Mouse (Mus musculus) embryo, embryonic 11 days (tissue): ENCODE data around the gene Gm8773.

Source experiments
- DNase-seq: peaks from one replicate; pipeline ENCODE4 v3.0.0-alpha.2; 2015

The Gm8773 gene

DNA sequence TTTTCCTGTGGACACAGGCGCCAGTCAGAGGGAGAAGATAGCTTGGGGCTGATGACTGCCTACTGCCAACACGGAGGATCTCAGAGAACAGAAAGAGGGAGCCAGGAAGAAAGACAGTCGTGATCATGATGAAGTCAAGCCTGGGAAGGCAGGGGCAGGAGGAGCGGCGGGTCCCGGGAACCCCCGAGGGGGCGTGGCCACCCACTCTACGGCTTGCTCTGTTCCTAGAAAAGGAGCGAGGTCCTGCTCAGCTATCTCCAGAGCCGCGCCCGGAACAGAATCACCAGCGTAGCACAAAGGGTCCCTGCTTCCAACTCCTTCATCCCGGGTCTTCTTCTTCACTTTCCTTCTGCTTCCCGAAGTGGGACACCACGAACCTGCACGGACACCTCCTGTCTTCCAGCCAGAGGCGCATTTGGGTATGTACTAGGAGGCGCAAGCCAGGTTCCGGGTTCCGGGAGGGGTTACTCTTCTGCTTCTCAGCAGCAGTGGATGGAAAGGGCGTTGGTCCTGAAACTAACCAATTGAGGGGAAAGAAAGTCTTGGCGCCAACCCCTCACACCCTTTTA lies at the start of gene Gm8773:
Gene Gm8773 (plus strand): TSS at position 51 of the 569 bp plus-strand sequence.
- peak; percentile 68 for DNase-seq

DNA sequence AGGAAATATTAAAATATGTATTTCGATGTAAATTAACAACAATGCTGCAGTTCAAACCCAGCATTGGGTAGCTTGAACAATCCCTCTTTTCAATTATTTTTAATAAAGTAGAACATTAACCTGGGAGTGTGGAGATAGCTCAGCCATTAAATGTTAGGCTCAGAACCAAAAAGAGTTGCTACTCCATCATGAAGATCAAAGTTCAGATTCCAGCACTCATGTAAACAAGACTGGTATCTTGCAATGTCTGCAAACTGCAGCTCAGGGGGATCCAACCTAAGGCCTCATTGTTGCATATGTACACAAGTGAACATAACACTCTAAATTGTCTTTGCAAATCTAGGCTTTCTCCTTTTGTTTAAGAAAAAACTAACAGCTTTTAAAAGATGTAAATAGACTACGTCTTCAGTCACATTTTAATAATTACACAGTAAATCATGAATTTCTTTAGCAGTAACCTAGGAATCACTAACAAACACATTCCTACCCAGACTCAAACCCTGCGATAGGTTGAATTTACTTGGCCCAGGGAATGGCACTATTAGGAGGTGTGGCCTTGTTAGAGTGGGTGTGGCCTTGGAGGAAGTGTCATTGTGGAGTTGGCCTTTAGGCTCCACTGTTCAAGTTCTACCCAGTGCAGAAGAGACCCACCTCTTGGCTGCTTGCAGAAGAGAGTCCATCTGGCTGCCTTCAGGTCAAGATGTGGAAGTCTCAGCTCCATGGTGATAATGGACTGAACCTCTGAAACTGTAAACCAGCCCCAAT lies 39.8 kb upstream of the Gm8773 start:
- DNase-seq = no peak

DNA sequence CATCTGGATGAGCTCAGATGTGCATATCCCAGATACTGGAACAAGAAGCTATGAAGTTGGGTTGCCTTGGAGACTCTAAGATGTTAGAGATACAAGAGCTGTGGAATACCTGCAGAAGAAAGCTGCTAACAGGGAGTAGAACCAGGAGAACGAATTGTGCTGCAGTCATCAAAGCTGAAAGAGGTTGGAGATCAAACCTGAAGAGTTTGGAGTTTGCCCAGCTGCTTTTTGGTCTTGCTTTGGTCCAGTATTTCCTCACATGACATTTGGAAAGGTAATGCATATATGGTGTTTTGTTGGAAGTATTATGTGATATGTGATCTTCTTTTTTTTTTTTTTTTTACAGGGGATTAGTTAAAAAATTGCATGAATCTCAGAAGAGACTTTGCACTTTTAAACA lies 37.5 kb upstream of the Gm8773 start:
- no peak for DNase-seq

DNA sequence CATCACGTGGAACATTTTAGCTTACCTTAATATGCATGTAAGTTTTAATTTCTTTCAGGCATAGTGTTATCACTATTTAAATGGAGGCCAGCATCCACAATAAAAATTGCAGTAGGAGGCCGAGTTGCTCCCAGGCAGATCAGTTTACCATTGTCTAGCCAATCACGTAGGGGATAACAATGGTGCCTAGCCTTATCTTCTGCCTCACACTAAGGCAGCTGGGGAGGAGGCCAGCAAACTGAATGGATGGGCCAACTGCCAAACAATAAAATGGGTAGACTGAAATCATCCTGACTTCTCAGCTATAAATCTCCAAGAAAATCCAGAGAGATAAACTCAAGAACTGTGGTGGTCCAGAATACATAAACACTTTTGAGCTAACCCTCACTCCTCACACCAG lies 33.8 kb upstream of the Gm8773 start:
- DNase-seq = no peak

DNA sequence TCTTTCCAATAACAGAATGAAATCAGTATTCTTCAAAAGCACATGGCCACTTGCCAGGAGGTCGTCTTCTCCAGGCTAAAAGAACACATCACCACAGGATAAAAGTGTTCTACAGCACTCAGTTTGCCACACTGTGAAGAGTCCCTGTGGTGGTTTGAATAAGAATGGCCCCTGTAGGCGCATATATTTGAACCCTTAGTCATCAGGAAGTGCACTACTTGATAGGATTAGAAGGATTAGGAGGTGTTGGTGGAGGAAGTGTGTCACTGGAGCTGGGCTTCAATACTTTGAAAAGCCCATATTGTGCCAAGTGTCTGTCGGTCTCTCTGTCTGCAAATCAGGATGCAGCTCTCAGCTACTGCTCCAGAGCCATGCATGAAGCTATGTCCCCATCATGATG lies 33.2 kb upstream of the Gm8773 start:
- DNase-seq = no peak

DNA sequence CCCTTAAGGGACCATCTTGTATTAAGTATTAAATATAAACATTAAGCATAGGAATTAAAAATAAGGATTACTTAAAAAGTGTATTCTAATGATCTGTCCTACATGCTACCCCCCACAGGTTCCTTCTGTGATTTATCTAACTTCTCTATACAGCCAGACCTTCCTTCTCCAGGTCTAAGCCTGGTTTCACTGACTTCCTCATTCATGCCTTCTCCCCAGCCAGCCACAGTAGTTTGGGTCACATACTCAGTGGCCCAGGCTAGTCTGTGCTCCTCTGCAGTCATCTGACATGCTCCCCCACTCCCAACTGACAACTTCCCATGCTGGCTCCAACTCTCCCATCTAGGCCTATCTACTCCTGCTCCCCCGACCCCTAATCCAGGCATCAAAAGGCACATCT lies 22.5 kb upstream of the Gm8773 start:
- DNase-seq = no peak

DNA sequence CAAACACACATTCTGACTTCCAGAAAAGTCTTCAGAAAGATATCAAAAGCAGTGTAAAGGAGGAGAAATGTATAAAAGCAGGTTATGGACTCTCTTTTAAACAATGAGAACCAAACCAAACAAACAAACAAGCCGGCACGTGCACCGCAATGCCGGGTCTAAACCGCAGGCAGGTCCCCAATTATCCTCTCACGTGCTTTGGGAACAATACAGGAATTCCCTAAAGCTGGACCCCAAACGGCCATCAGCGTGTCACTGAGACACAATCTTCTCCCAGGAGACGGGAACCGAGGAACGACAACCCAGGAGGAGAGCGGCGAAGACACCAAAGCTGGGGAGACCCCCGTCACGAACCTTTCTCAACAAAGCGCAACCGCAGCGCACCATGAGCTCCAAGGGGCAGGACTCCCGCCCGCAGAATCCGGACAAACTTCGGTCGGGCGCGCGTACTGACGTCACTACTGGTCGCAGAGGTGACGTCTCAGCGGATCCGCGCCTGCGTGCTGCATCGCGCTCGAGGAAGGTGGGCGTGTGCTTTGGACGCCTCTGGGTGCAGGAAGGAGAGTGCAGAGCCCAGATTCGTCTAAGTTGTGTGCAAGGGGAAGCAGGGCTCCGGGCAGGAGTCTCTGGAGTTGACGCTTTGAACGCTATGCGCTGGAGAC lies 14.4 kb upstream of the Gm8773 start, which contains the start of gene Gtpbp10:
Gene Gtpbp10 (minus strand): TSS at position 460 of the 662 bp plus-strand sequence.
- DNase-seq = peak; percentile 95

DNA sequence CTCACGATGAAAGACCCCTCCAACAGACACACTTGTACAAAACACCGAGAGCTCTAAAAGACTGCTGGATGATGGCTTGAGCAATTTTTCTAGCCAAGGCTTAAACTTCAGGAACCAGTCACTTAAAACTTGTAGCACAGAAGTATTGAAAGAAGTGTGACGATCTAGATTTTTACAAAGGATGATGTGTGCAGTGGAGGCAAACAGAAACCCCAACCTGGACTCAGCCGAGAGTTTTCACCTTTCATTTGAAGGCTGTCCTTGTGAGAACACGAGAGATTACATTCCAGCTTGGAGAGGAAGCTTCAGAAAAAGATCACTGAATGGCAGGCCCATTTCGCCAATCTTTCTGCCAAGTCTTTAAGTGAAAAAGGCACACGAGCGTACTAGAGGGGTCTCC lies 13.8 kb upstream of the Gm8773 start:
- DNase-seq = no peak

DNA sequence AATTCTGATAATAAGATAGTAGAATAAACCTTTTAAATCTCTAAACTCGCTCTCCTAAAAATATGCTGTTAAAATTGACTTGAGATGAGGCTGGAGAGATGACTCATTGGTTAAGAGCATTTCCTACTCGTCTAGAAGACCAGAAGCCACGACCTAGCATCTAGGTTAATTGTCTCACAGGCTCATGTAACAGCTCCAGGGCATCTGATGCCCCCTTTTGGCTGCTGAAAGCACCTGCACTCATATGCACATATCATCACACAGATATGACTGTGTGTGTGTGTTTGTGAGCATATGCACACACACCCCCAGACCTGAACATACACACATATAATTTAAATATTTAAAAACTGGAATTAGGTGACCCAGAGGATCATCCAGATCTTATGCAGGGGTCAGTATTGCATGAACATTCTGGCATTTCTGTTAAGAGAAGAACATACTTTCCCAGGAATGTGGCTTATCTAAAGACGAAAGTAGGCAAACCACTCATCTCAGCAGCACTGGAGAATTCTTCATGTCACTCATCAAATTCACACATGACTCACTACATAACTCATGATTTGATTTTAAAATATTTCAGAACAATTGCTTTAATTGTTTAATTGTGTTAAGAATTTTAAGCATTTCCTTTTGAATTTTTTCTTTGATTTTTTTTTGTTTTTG lies 12.4 kb upstream of the Gm8773 start:
- DNase-seq = no peak

DNA sequence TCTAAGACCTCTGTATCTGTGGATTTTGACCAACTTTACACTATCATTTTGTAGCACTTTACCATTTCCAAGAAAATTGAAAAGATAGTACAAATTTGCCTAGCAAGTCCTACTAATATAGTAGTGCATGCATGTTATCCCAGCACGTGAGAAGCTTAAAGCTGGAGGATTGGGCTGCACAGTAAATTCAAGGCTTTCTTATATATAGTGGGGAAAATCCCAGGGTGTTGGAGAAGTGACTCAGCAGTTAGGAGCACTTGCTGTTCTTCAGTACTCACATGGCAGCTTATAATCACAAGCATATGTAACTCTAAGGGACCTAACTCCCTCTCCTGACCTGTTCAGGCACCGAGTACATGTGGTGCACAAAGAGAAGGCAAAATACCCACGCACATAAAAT lies 11.2 kb upstream of the Gm8773 start:
- no peak for DNase-seq

DNA sequence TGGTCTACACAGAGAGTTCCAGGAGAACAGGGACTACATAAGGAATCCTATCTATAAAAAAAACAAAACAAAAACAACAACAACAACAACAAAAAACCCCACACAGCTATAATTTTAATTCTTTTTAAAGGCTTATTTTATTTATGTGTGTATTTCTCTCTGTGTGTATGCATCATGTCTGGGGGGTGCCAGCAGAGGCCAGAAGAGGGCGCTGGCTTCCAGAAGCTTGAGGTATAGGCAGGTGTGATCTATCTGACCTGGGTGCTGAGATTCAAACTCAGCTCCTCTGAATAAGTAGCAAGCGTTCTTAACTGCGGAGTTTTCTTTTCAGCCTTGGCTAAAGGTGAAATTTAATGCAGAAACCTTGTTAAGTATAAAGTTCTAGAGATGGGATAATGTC lies 14.1 kb downstream of the Gm8773 start:
- no peak for DNase-seq

DNA sequence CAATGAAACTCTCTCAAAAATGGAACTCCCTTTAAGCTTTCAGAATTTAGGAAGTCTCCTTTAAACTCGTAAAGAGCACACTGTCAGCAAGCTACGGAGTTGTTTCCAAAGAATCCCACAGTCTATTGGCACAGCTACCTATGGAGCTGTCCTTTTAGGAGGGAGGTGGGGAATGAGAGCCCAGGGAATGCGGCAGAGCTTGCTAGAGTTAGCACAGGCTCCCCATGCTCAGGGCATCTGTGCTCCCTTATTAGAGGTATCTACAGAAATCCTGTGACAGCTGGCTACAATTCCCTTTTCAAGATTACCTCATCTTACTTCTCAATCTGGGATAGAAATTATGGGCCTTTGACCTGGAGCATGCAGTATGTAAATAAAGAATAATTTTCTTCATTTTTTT lies 36.9 kb downstream of the Gm8773 start:
- no peak for DNase-seq

DNA sequence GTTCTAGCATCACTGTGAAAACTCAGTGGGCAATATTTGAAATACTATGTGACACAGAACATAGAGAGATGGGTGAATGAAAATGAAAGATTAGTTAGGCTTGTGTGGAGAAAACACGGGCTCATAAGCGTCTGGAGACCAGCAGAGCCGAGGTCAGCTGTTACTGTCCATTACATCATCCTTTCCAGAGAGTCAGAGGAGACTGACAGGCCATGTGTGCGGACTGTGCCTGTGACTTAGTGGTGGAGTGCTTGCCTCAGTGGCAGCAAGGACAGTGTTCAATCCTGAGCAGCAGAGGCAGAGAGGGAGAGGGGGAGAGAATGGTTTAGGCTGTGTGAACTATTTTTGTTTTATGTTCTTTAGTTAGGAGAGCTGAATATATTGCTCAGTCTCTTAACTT lies 44.7 kb downstream of the Gm8773 start:
- no peak for DNase-seq

DNA sequence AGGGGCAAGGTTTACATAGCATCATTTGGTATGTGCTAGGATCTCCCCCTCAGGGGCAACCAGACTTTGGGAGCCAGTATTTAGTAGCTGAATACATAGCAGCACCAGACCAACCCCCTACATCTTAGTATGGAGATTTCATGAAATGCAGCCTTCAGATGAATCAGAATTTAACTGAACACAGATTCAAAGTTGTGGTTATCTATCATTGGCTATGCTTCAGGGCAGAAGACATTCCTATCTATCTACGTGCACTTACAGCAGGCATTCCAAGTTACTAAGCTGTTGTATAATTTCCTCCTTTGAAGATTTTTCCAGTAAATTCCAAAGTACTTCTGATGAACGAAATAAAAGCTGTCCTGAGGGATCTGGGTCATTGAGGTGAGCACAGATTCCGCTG lies 51.9 kb downstream of the Gm8773 start:
- DNase-seq = no peak
